Mouse (Mus musculus): ENCODE data around the gene Sppl3.

DNA sequence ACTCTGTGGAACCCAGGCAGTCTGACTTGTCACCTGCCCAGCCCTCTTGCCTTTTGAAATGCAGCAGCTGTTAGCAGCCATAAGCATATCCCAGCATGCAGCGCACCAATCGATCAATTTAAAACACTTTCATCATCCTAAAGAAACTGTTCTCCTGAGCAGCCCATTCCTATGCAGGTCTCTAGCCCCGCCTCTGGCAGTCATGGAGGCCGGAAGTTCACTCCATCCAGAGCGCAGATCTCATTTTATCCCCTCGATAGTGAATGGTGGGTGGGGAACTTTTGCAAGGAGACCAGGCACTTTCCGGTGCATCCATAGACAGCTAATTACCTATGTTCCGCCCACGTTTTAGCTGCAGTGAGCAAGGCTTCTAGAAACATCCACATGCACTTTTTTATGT lies 38.7 kb upstream of the Sppl3 start:
- no peak for TF ChIP-seq CTCF (conservative IDR thresholded peaks at IDR 0.05; ENCODE audit: low read length)
- TF ChIP-seq POU5F1 (IDR thresholded peaks at IDR 0.05; ENCODE audit: borderline replicate concordance, low read length), result no peak
